Mouse (Mus musculus) heart, embryonic 10.5 days (tissue): ENCODE results near the gene Myo10. TPM values are rescaled to one million over a fixed set of nuclear protein-coding genes. Genes with fewer than 3 reads are reported as not detected.
A peak's percentile ranks its signal among the peaks of the same experiment; 100 is the strongest.

Experiments used
- DNase-seq: peaks from one replicate; pipeline ENCODE4 v3.0.0-alpha.2; 2017; ENCODE audit warnings: low spot score
- H3K27ac ChIP-seq: fragments of 300-500 bp; sonication (generic); 2 replicates; pipeline ENCODE4 v1.5.1; 2016; ENCODE audit warnings: mild to moderate bottlenecking
- H3K27me3 ChIP-seq: fragments of 300-500 bp; sonication (generic); 2 replicates; pipeline ENCODE4 v1.6.1; 2016; ENCODE audit warnings: mild to moderate bottlenecking; ENCODE audit not compliant: poor library complexity, insufficient read depth, severe bottlenecking
- H3K36me3 ChIP-seq: fragments of 300-500 bp; sonication (generic); 2 replicates; pipeline ENCODE4 v1.6.1; 2016; ENCODE audit warnings: mild to moderate bottlenecking, moderate library complexity
- H3K4me1 ChIP-seq: fragments of 300-500 bp; sonication (generic); 2 replicates; pipeline ENCODE4 v1.6.1; 2016; ENCODE audit warnings: mild to moderate bottlenecking
- H3K4me3 ChIP-seq: fragments of 300-500 bp; sonication (generic); 2 replicates; pipeline ENCODE4 v1.5.1; 2016; ENCODE audit warnings: mild to moderate bottlenecking, moderate library complexity
- H3K9me3 ChIP-seq: fragments of 300-500 bp; sonication (generic); 2 replicates; pipeline ENCODE4 v1.6.1; 2016; ENCODE audit warnings: mild to moderate bottlenecking, moderate library complexity
- WGBS: fragments of 180-500 bp; shearing (Covaris S2); methylation state at CpG from one replicate; pipeline ENCODE4 v1.1.7; 2016; 5-methylcytosine and 5-hydroxymethylcytosine counted together
- polyA plus RNA-seq: library from polyadenylated mRNA; unstranded; fragments of >200 nt; fragmentation: Nextera tagmentation; extraction: Ambion mirVana; gene quantifications from 2 replicates; pipeline ENCODE4 v1.2.1, GENCODE M21; 2016

Gene Myo10
- polyA plus RNA-seq, 1 experiment from 2014 or later = 21.0 TPM

DNA sequence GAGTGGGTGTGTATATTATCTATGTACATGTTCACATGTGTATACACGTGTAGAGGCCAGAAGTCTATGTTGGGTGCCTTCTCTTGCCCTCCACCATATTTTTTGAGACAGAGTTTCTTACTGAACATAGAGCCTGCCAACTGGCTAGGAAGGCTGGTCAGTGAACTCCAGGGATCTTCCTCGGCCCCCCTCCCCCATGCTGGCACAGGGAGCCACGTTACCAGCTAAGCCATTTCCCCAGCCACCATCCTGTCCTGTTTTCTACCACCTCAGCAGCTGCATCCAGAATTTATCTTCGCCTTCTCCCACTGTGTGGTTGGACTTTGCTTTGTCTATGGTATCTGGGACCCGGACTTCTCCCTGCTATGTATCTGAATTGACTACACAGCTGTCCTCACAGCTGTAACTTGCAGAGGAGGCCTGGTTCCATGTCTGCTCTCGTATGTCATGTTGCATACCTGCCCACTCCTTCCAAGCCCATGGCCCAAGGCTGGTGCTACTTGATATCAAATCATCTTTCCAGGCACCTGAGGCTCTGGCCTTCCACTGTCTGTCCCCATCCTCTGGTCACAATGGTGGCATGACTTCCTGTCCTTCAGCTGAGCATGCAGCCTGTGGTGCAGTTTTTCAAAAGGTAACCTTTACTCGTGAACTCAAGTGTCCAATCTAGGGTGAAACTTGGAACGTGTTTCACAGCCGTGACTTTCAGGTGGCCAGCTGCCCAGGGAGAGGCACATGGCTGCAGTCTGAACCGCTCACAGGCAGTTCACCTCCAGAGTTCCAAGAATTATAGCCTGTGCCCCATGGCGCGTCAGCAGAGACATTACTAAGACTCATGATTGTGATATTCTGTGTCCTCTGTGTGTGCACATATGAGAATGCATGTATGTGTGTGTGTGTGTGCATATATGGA lies 18.8 kb downstream of the Myo10 start:
- 87% methylated on average over 12 of the region's 12 CpGs for WGBS
- Histone ChIP-seq H3K9me3 (no peaks in the 10 kb centered on the region), H3K27me3 (no peaks in the 10 kb centered on the region; the same call in 1 of the 2 replicates), H3K4me3 (no peak overlapping the region), H3K27ac (no peak overlapping the region), H3K4me1 (peaks cover 56% of the 10 kb centered on the region), H3K36me3 (no peaks in the 10 kb centered on the region)
- DNase-seq = no peak

DNA sequence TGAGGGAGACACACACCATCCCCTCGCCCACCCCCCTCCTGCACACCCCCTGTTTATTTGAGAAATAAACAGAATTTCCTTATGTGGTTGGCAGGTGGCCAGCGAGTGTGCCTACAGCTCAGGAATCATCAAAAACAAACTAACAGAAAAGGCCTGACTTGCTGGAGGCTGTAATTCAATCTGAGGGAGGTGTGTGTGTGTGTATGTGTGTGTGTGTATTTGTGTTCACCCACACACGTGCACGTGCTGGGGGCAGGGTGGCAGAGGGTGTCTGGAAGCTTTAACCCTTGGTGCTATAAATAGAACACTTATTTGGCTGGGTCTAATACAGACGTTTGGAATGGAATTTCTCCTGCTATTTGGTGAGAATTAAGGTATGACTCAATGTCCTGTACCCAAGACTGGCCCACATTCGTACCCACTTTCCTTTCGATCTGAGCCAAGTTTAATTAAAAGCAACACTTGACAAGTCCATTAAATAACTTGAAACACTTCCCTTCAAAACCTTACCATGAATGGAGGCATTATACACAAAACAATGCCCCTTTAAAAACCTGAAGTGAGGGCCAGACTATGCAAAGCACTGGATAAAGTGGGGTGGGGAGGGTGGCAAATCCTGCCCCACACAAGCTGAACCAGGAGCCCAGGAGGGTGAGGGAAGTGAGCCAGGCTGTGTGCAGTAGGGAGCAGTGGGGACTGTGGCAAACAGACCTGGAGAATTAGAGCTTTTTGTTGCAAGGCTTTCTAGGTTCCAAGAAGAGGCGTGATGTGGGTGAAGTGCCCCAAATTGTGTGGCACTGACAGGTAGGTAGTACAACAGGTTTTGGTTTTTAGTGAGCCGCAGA lies 20.1 kb downstream of the Myo10 start:
- DNase-seq = no peak
- Histone ChIP-seq H3K4me1 (peaks cover 53% of the 10 kb centered on the region), H3K27ac (peak overlapping the region; percentile 44; the same call in 1 of the 2 replicates), H3K9me3 (no peaks in the 10 kb centered on the region), H3K27me3 (0 out of 2 replicates have a peak, but pooled peaks cover 2% of the 10 kb centered on the region), H3K36me3 (no peaks in the 10 kb centered on the region), H3K4me3 (no peak overlapping the region)
- 51% methylated on average over 9 of the region's 9 CpGs for WGBS

DNA sequence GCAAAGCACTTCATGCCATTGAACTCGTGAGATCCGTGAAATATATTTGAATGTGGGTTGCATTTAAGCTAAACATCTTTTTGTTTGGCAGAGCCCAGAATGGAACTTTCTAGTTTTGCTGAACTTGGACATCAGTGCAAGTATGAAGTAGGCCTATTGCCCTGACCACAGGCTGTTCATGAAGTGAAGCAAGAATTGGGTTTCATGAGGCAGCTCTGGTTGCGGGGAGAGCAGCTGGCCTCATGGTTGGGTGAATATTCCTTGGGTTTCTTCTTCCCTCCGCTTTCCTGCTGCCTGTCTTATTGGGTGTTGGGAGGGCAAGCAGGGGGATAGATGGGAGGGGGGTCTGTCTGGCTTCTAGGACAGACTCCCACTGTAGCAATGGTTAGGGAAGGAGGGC lies 23.5 kb downstream of the Myo10 start:
- H3K36me3 ChIP-seq = no peaks in the 10 kb centered on the region; the same call in 1 of the 2 replicates
- DNase-seq = no peak
- H3K4me1 ChIP-seq = peaks cover 54% of the 10 kb centered on the region
- no peak overlapping the region for H3K4me3 ChIP-seq
- H3K27me3 ChIP-seq = peaks cover 10% of the 10 kb centered on the region; the same call in 1 of the 2 replicates
- H3K27ac ChIP-seq = no peak overlapping the region
- 83% methylated on average over 4 of the region's 4 CpGs for WGBS
- H3K9me3 ChIP-seq = no peaks in the 10 kb centered on the region

DNA sequence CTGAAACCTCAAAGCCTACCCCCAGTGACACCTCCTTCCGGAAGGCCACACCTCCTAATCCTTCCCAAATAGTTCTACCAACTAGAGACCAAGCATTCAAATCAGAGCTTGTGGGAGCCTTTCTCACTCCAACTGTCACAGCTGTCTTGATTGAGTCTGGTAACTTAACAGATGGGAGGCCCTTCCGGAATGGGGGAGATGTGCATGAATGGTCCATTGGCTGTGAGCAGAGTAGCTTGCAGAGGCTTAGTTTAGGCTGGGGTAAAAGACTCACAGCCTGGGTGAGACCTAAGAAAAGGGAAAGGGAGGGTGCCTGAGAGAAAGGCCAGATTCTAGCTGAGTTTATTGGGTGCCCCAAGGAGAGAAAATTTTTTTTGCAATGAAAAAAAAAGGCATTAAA lies 26.0 kb downstream of the Myo10 start:
- no peak for DNase-seq
- H3K36me3 ChIP-seq = no peaks in the 10 kb centered on the region; the same call in 1 of the 2 replicates
- no peak overlapping the region for H3K27ac ChIP-seq
- peaks cover 49% of the 10 kb centered on the region for H3K4me1 ChIP-seq
- H3K27me3 ChIP-seq = peaks cover 34% of the 10 kb centered on the region
- H3K4me3 ChIP-seq = no peak overlapping the region
- WGBS = 81% methylated on average over 2 of the region's 2 CpGs
- no peaks in the 10 kb centered on the region for H3K9me3 ChIP-seq

DNA sequence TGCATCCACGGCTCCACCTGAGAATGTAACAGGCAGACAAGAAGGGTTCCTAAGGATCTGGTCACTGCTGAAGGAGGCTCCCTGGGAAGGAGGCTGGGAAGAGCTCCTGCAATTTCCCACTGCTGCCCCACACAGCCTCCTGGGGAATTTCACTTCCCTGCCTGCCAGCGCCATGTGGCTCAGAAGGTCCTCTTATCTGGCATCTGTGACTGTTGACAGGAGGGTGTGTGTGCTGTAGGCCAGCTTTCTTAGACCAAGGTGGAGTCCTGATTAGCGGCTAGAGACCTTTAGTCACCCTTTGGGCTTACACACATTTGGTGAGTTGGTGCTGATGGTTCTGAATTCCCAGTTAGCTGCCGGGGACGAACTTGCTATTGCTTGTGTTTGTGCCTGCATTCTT lies 28.0 kb downstream of the Myo10 start:
- Histone ChIP-seq H3K27ac (0 out of 2 replicates have a peak overlapping the region, but pooled peaks have one; percentile 22), H3K36me3 (no peaks in the 10 kb centered on the region; the same call in 1 of the 2 replicates), H3K4me1 (peaks cover 43% of the 10 kb centered on the region), H3K4me3 (no peak overlapping the region), H3K9me3 (no peaks in the 10 kb centered on the region), H3K27me3 (peaks cover 53% of the 10 kb centered on the region)
- DNase-seq = peak; percentile 89
- 7% methylated on average over 5 of the region's 5 CpGs for WGBS

DNA sequence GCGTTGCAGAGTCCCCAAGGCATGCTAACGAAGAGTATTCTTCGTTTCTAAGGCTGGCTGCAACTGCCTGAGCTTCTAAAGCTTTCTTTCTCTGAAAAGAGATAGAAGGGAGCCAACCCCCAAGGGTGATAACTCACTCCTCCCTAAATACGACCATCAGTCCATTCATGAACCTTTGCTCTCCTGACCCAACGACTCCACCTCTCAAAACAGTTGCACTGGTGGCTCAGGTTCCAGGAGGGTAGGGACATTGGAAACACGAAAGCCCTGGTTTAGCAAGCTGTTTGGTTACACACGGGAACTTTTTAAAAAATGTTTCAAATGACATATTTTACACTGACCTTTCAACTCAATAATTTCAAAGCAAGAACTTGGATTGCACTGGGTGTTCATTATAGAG lies 29.5 kb downstream of the Myo10 start:
- WGBS = 68% methylated on average over 7 of the region's 7 CpGs
- Histone ChIP-seq H3K27me3 (peaks cover 64% of the 10 kb centered on the region), H3K4me1 (peaks cover 37% of the 10 kb centered on the region), H3K4me3 (no peak overlapping the region), H3K9me3 (no peaks in the 10 kb centered on the region), H3K36me3 (no peaks in the 10 kb centered on the region; the same call in 1 of the 2 replicates), H3K27ac (no peak overlapping the region)
- DNase-seq = no peak

DNA sequence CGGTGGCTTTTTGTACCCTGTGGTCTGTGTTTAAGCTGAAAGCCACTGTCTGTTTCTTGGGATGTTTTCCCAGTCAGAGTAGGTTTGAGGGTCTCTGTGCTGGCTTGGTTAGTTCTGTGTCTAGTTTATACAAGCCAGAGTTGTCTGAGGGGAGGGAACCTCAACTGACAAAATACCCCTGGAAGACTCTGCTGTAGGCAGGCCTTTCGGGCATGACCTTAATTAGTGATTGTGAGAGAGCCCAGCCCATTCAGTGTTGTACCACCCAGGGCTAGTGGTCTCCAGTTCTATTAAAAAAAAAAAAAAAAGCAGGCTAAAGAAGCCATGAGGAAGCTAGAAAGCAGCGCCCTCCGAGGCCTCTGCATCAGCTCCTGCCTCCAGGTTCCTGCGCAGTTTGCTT lies 30.0 kb downstream of the Myo10 start:
- DNase-seq = no peak
- WGBS = 73% methylated on average over 5 of the region's 5 CpGs
- H3K27me3 ChIP-seq = peaks cover 64% of the 10 kb centered on the region
- H3K36me3 ChIP-seq = no peaks in the 10 kb centered on the region; the same call in 1 of the 2 replicates
- H3K4me1 ChIP-seq = peaks cover 37% of the 10 kb centered on the region
- H3K9me3 ChIP-seq = no peaks in the 10 kb centered on the region
- H3K4me3 ChIP-seq = no peak overlapping the region
- no peak overlapping the region for H3K27ac ChIP-seq

DNA sequence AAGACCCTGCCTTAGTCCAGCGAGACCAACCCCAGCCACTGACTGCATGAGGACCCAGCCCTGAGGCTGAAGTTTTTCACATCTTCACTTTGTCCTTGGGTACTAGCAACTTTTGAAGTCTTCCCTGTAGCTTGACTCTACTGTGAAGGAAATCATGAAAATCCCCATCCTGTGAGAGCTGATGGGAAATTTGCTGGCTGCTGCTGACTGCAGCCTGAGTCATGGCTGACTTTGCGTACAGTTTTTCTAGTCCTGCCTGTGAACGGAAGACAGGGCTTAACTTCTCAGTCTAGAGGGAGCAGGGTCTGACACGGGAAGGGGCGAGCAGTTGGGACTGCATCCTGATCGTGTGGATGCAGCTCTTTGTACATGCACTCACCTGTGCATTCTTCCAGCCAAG lies 30.6 kb downstream of the Myo10 start:
- peaks cover 58% of the 10 kb centered on the region for H3K27me3 ChIP-seq
- H3K9me3 ChIP-seq = no peaks in the 10 kb centered on the region
- no peak for DNase-seq
- peaks cover 3% of the 10 kb centered on the region; the same call in 1 of the 2 replicates for H3K36me3 ChIP-seq
- H3K4me1 ChIP-seq = peaks cover 37% of the 10 kb centered on the region
- no peak overlapping the region for H3K27ac ChIP-seq
- no peak overlapping the region for H3K4me3 ChIP-seq
- WGBS = 81% methylated on average over 6 of the region's 6 CpGs

DNA sequence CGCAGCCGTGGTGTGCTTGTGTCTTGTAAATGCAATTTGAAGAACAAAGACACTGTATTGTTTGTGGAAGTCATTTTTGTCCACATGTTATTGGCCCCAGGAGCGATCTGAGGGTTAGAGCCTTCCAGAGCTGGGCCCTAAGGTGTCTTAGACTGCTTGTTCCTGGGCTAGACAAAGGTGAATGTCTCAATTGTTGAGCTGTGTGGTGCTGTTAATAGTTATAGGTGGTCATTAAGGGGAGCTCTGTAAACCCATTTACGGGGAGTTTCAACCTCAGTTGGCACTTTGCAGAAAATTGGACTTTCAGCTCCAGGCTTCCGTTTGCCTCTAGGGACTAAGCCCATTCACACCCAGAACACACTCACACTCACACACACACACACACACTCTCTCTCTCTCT lies 31.4 kb downstream of the Myo10 start:
- no peak for DNase-seq
- Histone ChIP-seq H3K27me3 (peaks cover 56% of the 10 kb centered on the region), H3K27ac (no peak overlapping the region), H3K4me3 (no peak overlapping the region), H3K36me3 (peaks cover 4% of the 10 kb centered on the region; the same call in 1 of the 2 replicates), H3K4me1 (peaks cover 37% of the 10 kb centered on the region), H3K9me3 (no peaks in the 10 kb centered on the region)
- 89% methylated on average over 5 of the region's 5 CpGs for WGBS

DNA sequence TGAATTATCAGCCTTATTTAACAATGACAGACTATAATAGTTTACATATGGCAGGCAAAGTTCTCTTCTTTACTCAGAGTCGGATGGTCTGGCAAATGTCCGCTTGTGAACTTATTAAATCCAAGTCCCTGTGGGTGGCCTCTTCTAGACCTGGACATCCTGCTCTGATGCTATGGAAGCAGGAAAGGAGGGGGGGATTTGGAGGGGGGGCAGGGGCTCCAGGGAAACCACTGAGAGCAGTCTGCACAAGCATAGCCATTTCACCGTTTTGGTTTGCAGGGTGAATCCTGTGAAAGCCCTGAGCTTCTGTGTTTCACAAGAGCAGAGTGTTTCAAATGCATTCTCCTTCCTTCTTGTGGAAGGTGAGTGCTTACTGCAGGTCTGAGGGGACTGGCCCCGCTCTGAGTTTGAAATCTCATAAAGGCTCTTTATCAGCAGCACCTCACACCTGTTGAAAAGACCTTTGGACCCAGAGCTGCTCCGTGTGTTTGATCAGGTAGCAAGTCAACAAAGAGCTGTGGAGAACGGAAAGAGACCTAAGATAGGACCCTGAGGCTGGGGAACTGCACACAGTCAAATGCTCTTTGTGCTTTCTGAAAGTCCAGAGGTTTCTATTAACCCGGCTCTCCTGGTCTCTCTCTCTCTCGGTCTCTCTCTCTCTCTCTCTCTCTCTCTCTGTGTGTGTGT lies 40.7 kb downstream of the Myo10 start:
- Histone ChIP-seq H3K27me3 (peaks cover 4% of the 10 kb centered on the region; the same call in 1 of the 2 replicates), H3K4me1 (peaks cover 10% of the 10 kb centered on the region), H3K36me3 (peaks cover 13% of the 10 kb centered on the region; the same call in 1 of the 2 replicates), H3K9me3 (no peaks in the 10 kb centered on the region), H3K4me3 (no peak overlapping the region), H3K27ac (0 out of 2 replicates have a peak overlapping the region, but pooled peaks have one; percentile 22)
- 33% methylated on average over 8 of the region's 8 CpGs for WGBS
- no peak for DNase-seq

DNA sequence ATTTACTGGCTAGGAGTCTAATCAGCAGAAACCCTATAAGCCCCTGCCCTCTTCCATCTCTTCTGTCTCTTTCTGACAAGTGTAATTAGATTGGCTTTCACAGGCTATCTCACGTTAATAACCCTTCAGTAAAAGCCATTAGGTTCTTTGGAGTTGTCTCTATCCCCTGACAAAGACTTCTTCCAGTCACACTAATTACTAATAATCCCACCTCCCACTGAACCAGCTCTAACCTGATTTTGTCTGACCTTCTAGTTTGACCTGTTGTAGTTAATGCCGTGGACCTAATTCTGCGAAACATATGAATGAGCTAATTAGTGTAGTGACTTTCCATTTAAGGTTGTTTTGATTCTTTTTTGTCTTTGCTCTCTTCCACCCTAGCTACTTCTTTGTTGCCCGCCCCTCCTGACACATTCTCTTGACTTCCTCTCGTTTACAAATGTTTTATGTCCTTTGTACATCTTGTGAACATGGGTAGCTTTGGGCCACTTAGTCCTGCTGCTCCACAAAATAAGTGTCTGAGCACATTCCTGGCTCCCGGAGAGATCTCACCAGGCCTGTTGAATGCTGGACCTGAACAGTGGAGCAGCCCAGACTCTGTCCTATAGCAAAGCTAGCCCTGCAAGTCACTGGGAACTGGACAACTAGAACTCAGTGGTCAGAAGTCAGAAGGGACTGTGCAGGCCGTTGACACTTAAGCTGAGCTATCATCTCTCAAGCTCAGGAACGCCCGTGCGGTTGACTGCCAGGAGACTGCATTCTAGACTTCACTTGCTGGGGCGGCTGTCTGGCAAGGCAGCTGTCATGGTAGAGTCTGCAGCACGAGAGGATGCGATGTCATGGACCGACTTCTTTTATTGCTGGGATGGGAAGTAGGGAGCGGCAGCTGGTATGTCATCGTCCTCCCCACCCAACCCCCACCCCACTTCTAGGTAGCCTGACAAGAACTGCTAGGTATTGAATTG lies 47.2 kb downstream of the Myo10 start:
- Histone ChIP-seq H3K4me3 (no peak overlapping the region), H3K27ac (no peak overlapping the region), H3K4me1 (peaks cover 25% of the 10 kb centered on the region), H3K9me3 (no peaks in the 10 kb centered on the region), H3K27me3 (peaks cover 12% of the 10 kb centered on the region), H3K36me3 (peaks cover 12% of the 10 kb centered on the region; the same call in 1 of the 2 replicates)
- WGBS = 62% methylated on average over 16 of the region's 16 CpGs
- DNase-seq = no peak
